Mouse (Mus musculus) limb, embryonic 14.5 days (tissue): ENCODE measurements around the gene Cfap298. TPM values are rescaled to one million over a fixed set of nuclear protein-coding genes. Genes with fewer than 3 reads are reported as not detected.

Source experiments
- ATAC-seq: fragments of 200-750 bp; cut with Nextera tagmentation; 2 replicates; pipeline ENCODE4 v1.8.0; 2017; ENCODE audit warnings: low read depth, moderate number of reproducible peaks, moderate TSS enrichment; ENCODE audit not compliant: low FRiP score
- DNase-seq: peaks from one replicate; pipeline ENCODE4 v3.0.0-alpha.2; 2015; ENCODE audit warnings: low spot score
- H3K27ac ChIP-seq: fragments of 300-500 bp; sonication (generic); replicated peaks from 2 replicates; pipeline ENCODE4 v1.5.1; 2014; ENCODE audit warnings: low read depth, mild to moderate bottlenecking, low read length, moderate library complexity, mixed read lengths
- H3K27me3 ChIP-seq: fragments of 300-500 bp; sonication (generic); 2 replicates; pipeline ENCODE4 v1.6.1; 2014; ENCODE audit warnings: low read length, mixed read lengths; ENCODE audit not compliant: control insufficient read depth, insufficient read depth
- H3K36me3 ChIP-seq: fragments of 300-500 bp; sonication (generic); 2 replicates; pipeline ENCODE4 v1.6.1; 2014; ENCODE audit warnings: mild to moderate bottlenecking, low read length, moderate library complexity, mixed read lengths; ENCODE audit not compliant: control insufficient read depth, insufficient read depth
- H3K4me1 ChIP-seq: fragments of 300-500 bp; sonication (generic); 2 replicates; pipeline ENCODE4 v1.6.1; 2014; ENCODE audit warnings: antibody characterized with exemption, low read length, mixed read lengths; ENCODE audit not compliant: control insufficient read depth, insufficient read depth
- H3K4me2 ChIP-seq: fragments of 300-500 bp; sonication (generic); replicated peaks from 2 replicates; pipeline ENCODE4 v1.6.1; 2014; ENCODE audit warnings: low read depth, mild to moderate bottlenecking, low read length, moderate library complexity; ENCODE audit not compliant: severe bottlenecking
- H3K4me3 ChIP-seq: fragments of 300-500 bp; sonication (generic); replicated peaks from 2 replicates; pipeline ENCODE4 v1.5.1; 2014; ENCODE audit warnings: low read length
- H3K9ac ChIP-seq: fragments of 300-500 bp; sonication (generic); 2 replicates; pipeline ENCODE4 v1.6.1; 2014; ENCODE audit warnings: mild to moderate bottlenecking, low read depth, low read length, moderate library complexity; ENCODE audit not compliant: severe bottlenecking
- H3K9me3 ChIP-seq: fragments of 300-500 bp; sonication (generic); 2 replicates; pipeline ENCODE4 v1.6.1; 2016; ENCODE audit warnings: low read length; ENCODE audit not compliant: control insufficient read depth
- POLR2A ChIP-seq: fragments of 200-500 bp; IDR thresholded peaks from 2 replicates; pipeline ENCODE4 v1.8.0; 2012; ENCODE audit warnings: inconsistent platforms, mild to moderate bottlenecking, moderate library complexity, borderline replicate concordance; ENCODE audit not compliant: insufficient read depth, insufficient read length; ENCODE audit errors: extremely low read depth
- WGBS: fragments of 180-500 bp; shearing (Covaris S2); extraction: QIAGEN DNeasy Blood & Tissue Kit; methylation state at CpG from one replicate; pipeline ENCODE4 v1.1.7; 2014; 5-methylcytosine and 5-hydroxymethylcytosine counted together
- polyA plus RNA-seq, 2 experiments: library from polyadenylated mRNA; depleted of rRNA in 1 of 2; stranded (reverse) in 1 of 2; unstranded in 1 of 2; fragments of >200 nt; fragmentation: Nextera tagmentation in 1 of 2; extraction: Ambion mirVana in 1 of 2; gene quantifications; 2 replicates each; pipeline versions ENCODE4 v1.2.1 to v1.2.3; 2012 to 2014

Cfap298 gene
- polyA plus RNA-seq, 2 experiments, result 17.0 to 30.7 TPM

GRCm38 (mm10) chr16:90958301-90959085, 23.6 kb upstream of the Cfap298 start:
- Histone ChIP-seq H3K27me3 (no peaks in the 10 kb centered on the region), H3K4me1 (no peaks in the 10 kb centered on the region), H3K9ac (no peak overlapping the region), H3K36me3 (peaks cover 14% of the 10 kb centered on the region), H3K27ac (no peak overlapping the region), H3K4me2 (no peak overlapping the region), H3K9me3 (no peaks in the 10 kb centered on the region), H3K4me3 (no peak overlapping the region)
- ATAC-seq (no peak), DNase-seq (no peak)
- WGBS, result 66% methylated on average over 5 of the region's 5 CpGs
- no peak for TF ChIP-seq POLR2A

GRCm38 (mm10) chr16:90955494-90955893, 20.6 kb upstream of the Cfap298 start:
- Histone ChIP-seq H3K4me3 (no peak overlapping the region), H3K36me3 (peaks cover 11% of the 10 kb centered on the region), H3K27me3 (no peaks in the 10 kb centered on the region), H3K4me2 (no peak overlapping the region), H3K4me1 (no peaks in the 10 kb centered on the region), H3K9me3 (no peaks in the 10 kb centered on the region), H3K9ac (no peak overlapping the region), H3K27ac (no peak overlapping the region)
- DNase-seq (no peak), ATAC-seq (no peak)
- WGBS, result 68% methylated on average over 6 of the region's 6 CpGs
- TF ChIP-seq POLR2A, result no peak

DNA sequence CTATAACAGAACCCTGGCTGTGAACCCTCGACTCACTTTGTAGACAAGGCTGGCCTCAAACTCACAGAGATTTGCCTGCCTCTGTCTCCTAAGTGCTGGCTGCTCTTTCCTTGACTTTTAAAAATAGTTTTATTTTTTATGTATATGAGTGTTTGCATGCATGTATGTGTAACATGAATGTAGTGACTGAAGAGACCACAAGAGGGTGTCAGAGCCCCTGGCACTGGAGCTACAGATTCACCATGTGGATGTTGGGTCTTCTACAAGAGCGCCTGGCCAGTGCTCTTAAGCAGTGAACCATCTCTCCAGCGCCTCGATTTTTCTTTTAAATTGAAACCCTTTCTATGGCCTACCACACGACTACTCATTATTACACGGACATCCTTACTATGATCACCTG, 18.9 kb upstream of the Cfap298 start:
- Histone ChIP-seq H3K4me3 (no peak overlapping the region), H3K27ac (no peak overlapping the region), H3K4me1 (no peaks in the 10 kb centered on the region), H3K4me2 (no peak overlapping the region), H3K27me3 (no peaks in the 10 kb centered on the region), H3K9me3 (no peaks in the 10 kb centered on the region), H3K9ac (no peak overlapping the region), H3K36me3 (peaks cover 17% of the 10 kb centered on the region)
- ATAC-seq (no peak), DNase-seq (no peak)
- no peak for TF ChIP-seq POLR2A
- 88% methylated on average over 6 of the region's 6 CpGs for WGBS

DNA sequence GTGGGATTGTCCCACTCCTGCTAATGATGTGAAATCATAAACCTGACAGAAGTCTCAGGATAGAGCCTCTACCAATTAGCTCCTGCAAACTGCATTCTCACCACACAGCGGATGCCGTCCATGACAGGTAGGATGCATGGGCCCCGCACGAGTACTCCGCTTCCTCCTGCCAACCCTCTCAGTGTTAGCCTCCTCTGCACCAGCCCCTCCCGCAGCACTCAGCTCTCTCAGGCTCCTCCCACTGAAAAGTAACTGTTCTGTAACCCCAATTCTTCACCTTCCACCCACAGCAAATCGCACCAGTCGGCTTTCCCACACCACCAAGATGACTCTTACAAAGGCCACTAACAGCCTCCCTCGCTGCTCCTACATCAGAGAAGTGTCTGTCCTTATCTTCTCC, 18.2 kb upstream of the Cfap298 start:
- no peak overlapping the region for H3K4me3 ChIP-seq
- no peaks in the 10 kb centered on the region for H3K9me3 ChIP-seq
- H3K4me1 ChIP-seq, result no peaks in the 10 kb centered on the region
- no peak for ATAC-seq
- WGBS, result 88% methylated on average over 9 of the region's 9 CpGs
- H3K9ac ChIP-seq, result no peak overlapping the region
- H3K4me2 ChIP-seq, result no peak overlapping the region
- no peak for DNase-seq
- H3K27me3 ChIP-seq, result no peaks in the 10 kb centered on the region
- peaks cover 17% of the 10 kb centered on the region for H3K36me3 ChIP-seq
- no peak for TF ChIP-seq POLR2A
- H3K27ac ChIP-seq, result no peak overlapping the region

DNA sequence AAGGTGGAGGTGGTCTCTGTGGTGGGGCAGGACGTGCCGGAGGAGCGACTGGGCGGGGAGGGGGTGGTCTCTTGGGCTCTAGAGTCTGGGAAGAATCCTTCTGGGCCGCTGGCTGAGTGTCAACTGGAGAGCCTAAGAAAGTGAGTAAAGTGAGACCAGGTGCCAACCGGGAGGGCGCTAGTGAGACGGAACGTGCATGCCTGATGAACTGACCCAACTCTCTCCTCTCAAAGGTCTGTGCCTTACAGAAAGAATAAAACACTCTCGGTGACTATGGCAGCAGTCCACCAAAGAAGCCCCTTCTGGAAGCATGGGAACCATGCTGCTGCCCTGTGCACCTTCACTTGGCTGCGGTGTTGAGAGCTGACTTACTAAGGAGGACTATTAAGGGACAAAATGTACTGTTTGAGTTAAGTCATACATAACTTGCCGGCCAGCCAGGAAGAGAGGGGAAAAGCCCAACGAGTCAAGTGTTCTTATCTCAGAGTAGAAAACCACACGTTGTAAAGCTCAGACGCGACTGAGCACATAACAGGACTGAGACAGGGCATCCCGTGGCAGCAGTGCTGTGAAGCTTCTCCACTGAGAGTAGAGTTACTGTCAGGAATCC, 15.5 kb upstream of the Cfap298 start:
- WGBS, result 57% methylated on average over 17 of the region's 17 CpGs

More for the DNA sequence above, 15.5 kb upstream of the Cfap298 start:
- Histone ChIP-seq H3K27me3 (no peaks in the 10 kb centered on the region), H3K4me2 (no peak overlapping the region), H3K36me3 (peaks cover 19% of the 10 kb centered on the region), H3K9ac (no peak overlapping the region), H3K9me3 (no peaks in the 10 kb centered on the region), H3K27ac (no peak overlapping the region), H3K4me1 (no peaks in the 10 kb centered on the region), H3K4me3 (no peak overlapping the region)
- ATAC-seq (no peak), DNase-seq (no peak)
- TF ChIP-seq POLR2A, result no peak
